Mouse (Mus musculus) embryo, embryonic 11 days (tissue): ENCODE measurements around the gene Spc24.

Experiments used
- DNase-seq: peaks from one replicate; pipeline ENCODE4 v3.0.0-alpha.2; 2015

Spc24 gene

DNA sequence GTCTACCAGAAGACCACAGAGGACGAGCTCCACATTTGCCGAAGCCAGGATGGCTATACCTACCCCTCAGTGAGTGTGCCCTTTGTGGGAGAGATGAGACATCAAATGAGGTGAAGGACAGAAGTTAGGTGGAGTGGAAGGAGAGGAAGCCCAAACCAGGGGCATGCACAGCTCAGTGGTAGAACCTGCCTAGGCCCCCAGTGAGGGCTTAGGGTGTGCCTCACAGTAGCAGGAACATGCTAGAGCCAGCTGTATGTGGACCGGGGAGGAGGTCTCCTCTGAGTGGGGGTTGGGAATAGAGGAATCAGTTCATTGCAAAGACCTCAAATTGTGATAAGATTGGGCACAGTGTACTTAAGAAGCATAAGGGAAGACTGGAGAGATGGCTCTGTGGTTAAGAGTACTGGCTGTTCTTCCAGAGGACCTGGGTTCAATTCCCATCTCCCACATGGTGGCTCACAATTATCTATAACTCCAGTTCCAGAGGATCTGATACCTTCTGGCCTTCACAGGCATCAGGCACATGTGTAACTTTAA, 12.8 kb downstream of the Spc24 start:
- no peak for DNase-seq

DNA sequence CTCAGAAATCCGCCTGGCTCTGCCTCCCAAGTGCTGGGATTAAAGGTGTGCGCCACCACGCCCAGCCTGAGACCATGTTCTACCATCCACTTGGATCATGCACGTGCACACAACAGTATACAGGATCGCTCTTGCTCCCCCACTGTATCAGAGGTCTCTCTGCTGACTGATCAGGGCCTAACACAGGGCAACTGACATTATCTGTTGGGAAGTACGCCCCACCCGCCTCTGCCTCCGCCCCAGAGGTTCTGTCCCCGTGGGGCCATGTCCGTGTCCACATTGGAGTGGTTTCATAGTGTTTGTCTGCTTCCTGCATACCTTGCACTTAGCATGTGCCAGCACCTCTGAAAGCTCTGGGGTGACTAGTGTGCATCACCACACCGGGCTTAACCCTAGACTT, 18.6 kb downstream of the Spc24 start:
- DNase-seq: no peak

- no peak for DNase-seq
These were observed 19.7 kb downstream of the Spc24 start for GRCm38 (mm10) chr9:21740427-21740826.

DNA sequence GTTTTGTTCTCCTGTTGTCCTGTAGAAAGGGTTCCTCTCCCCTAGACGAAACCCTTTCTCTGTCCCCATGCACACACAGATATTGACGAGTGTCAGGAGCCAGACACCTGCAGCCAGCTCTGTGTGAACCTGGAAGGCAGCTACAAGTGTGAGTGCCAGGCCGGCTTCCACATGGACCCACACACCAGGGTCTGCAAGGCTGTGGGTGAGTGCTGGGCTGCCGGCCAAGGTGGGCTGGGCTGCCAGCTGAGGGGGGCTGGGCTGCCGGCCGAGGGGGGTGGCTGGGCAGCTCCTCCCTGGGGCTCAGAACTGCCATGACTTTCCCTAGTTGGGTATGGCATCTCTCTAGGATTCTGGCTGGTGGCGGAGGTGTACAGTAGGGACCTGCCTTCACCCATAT, 21.3 kb downstream of the Spc24 start:
- DNase-seq: no peak

- DNase-seq: no peak
These were observed 22.9 kb downstream of the Spc24 start for GRCm38 (mm10) chr9:21737188-21737587.

DNA sequence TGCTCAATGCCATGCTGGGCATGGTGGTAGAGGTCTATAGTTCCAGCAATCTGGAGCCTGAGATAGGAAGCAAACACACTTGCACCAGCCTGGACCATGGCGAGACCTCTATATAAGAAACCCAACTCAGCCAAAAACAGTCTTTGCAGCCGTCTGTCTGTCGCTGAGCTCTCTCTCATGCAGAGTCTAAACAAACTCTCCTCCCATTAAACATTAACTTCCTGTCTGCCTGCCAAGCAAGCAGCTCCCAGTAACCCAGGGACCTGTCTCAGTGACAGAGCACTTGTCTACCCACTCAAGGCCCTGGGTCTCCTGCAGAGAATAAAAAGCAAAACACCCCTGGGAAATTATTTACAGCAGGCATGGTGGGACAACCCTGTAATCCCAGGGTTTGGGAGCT, 23.5 kb downstream of the Spc24 start:
- DNase-seq: no peak

GRCm38 (mm10) chr9:21735126-21735525, 25.0 kb downstream of the Spc24 start:
- DNase-seq: no peak

GRCm38 (mm10) chr9:21733989-21734388, 26.1 kb downstream of the Spc24 start:
- DNase-seq: no peak

DNA sequence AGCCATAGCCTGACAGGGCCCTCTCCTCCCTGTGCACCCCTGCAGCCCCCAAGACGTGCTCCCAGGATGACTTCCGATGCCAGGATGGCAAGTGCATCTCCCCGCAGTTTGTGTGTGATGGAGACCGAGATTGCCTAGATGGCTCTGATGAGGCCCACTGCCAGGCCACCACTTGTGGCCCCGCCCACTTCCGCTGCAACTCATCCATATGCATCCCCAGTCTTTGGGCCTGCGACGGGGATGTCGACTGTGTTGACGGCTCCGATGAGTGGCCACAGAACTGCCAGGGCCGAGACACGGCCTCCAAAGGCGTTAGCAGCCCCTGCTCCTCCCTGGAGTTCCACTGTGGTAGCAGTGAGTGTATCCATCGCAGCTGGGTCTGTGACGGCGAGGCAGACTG, 26.7 kb downstream of the Spc24 start:
- no peak for DNase-seq

DNA sequence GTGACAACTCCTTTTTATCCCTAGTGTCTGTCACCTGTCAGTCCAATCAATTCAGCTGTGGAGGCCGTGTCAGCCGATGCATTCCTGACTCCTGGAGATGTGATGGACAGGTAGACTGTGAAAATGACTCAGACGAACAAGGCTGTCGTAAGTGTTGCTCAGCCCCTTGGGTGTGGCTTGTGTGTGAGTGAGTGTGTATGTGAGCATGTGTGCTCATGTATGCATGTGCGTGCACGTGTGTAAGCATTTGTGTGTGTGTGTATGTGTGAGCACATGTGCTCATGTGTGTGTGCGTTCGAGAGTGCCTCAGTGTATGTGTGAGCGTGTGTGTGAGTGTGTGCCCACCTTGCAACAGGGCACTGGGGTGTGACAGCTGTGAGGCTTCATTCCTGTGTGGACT, 27.8 kb downstream of the Spc24 start:
- no peak for DNase-seq

GRCm38 (mm10) chr9:21729264-21729663, 30.8 kb downstream of the Spc24 start:
- DNase-seq: no peak

DNA sequence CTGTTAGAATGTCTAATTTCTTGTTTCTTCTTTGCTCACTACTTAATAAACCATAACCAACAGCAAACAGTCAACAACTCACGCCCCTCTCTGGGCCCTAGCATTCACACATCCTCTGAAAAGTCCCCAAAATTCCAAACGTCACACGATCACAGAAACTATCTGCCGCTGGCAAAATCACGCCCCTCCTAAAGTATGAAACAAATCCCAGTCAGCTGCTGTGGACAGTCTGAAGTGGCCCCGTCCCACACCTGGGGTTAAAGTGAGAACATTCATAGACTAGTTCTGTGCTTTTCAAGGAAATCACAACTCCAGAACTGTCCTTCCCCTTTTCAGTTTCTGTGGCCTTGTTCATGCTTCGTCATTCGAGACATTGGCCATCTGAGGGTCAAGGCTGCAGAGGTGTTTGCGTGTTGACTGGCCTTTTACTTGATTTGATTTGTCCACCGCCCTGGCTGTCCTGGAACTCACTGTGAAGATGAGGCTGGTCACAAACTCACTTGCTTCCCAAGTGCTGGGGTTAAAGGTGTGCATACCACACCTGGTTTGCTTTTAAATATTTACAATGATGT, 31.8 kb downstream of the Spc24 start:
- no peak for DNase-seq

- no peak for DNase-seq
These were observed 33.7 kb downstream of the Spc24 start for GRCm38 (mm10) chr9:21726218-21726975.

- DNase-seq: no peak
These were observed 34.6 kb downstream of the Spc24 start for GRCm38 (mm10) chr9:21725224-21726121.

GRCm38 (mm10) chr9:21724147-21724536, 36.0 kb downstream of the Spc24 start:
- peak; percentile 99 for DNase-seq

DNA sequence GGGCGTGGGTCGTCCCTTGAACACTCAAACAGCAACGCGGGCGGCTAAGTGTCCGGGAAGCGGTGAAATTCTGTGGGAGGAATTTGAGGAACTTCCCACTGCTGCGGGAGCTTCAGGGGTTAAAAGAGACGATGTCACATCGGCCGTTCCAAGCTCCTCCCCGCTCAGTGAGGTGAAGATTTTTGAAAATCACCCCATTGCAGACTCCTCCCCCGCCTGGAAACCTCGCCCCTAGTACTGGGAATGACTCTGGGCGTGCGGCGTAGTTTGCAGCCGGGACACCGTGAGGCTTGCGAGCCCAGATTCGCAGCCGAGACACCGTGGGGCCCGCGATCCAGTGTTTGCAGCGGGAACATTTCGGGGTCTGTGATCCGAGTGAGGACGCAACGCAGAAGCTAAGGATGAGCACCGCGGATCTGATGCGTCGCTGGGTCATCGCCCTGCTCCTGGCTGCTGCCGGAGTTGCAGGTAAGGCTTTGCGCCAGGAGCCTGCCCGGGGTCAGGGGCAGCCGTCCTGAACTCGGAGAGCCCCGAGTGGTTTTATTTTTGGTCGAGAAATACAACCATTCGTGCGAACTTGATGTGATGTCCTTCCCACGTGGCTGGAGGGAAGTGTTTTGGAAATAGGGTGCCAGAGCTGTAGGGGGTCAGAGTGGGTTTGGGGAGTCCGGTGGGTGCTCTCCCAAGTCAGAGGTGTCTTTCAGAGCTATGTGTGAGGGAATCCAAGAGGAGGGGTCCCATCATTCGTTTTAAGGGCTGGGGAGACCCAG, 36.5 kb downstream of the Spc24 start, which contains the start of gene Ldlr:
Ldlr (plus strand) TSS at position 107 of the 770 bp plus-strand sequence.
- DNase-seq: peak; percentile 96

- DNase-seq: no peak
These were observed 39.1 kb downstream of the Spc24 start for GRCm38 (mm10) chr9:21721036-21721435.

DNA sequence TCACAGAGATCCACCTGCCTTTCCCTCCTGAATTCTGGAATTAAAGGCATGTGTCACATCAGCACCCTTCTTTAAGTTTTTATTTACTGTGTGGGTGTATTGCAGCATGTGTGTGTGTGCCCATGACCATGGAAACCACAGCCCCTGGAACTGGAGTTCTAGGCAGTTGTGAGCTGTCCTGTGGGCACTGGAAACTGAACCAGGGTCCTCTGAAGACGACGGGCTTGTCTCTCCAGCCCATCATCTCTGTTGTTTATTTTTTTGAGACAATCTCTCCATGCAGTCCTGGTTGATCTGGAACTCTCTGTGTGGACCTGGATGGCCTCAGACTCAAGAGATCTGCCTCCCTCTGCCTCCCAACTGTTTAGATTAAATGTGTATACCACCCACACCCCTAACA, 43.1 kb downstream of the Spc24 start:
- DNase-seq: no peak

GRCm38 (mm10) chr9:21715298-21715697, 44.8 kb downstream of the Spc24 start:
- DNase-seq: no peak

GRCm38 (mm10) chr9:21709340-21709739, 50.8 kb downstream of the Spc24 start:
- no peak for DNase-seq

DNA sequence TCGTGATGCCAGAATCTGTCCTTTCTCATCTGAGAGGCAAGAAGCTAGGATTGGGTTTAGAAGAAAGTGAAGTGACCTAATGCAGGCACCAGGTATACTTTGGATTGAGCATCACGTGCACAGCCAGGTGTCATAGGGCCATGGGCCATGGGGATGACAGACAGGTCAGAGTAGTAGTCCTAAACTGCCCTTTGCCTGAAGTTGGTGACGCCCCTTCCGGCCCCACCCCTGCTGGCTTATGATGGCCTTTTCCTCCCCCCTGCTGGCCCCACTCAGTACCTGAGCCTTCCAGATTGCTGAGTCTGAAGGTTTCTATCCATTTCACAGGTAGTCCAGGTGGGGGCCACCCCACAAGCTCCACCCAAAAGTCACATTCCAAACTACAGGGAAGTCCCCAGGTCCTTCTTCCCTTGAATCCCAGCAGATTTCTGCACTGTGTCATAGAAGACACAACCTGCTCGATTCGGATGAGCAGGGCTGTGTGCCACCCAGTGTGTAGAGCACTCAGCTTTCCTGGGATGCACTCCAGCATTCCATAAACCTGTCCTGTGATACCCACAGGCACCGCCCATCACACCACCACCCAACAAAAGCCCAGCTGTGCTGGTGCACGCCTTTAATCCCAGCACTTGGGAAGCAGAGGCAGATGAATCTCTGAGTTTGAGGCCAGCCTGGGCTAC, 53.4 kb downstream of the Spc24 start:
- DNase-seq: no peak

GRCm38 (mm10) chr9:21706085-21706484, 54.0 kb downstream of the Spc24 start:
- DNase-seq: no peak
